Mouse (Mus musculus) granulocyte monocyte progenitor cell, adult 5-6 weeks (primary cell): Measurements from ENCODE around the gene Ccdc38. TPM values are rescaled to one million over a fixed set of nuclear protein-coding genes. Genes with fewer than 3 reads are reported as not detected.
"Not testable (repeated sequence)": the region's sequence is repeated elsewhere in the genome, so short reads cannot be mapped to it uniquely, and the experiment has no call there.

Source experiments
- ATAC-seq: replicated peaks from 2 replicates; pipeline ENCODE4 v1.8.0; 2016; ENCODE audit warnings: mild to moderate bottlenecking, moderate TSS enrichment, inconsistent platforms; ENCODE audit not compliant: poor library complexity, severe bottlenecking
- total RNA-seq, 2 experiments: library from RNA; stranded (forward) in 1 of 2; stranded (reverse) in 1 of 2; fragments of 200-712, 200-1000 nt in 1 of 2; fragments of >200 nt in 1 of 2; fragmentation: Nextera tagmentation in 1 of 2; gene quantifications; 2 replicates each; pipeline ENCODE4 v1.2.3; 2014 to 2017

The Ccdc38 gene
- total RNA-seq, 2 experiments from 2014 or later = 0.26 TPM; not detected in 1

DNA sequence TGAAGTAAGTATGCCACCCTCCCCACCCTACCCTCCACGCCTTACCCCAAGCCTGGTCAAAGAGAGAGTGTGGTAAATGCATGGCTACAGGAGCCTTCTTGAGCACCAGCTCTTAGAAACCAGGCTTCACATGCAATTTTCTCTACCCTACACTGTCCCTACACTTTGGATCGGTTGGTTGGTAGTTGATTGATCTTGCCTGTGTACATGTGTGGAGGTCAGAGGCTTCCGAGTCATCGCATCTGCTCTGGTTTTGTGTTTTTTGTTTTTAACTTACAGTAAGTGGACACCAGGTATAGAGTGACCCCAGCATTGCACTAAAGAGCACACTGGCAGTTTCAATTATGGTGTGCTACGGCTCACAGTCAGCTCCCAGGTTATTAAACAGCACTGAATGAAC, 3.7 kb downstream of the Ccdc38 start:
- ATAC-seq = no peak

DNA sequence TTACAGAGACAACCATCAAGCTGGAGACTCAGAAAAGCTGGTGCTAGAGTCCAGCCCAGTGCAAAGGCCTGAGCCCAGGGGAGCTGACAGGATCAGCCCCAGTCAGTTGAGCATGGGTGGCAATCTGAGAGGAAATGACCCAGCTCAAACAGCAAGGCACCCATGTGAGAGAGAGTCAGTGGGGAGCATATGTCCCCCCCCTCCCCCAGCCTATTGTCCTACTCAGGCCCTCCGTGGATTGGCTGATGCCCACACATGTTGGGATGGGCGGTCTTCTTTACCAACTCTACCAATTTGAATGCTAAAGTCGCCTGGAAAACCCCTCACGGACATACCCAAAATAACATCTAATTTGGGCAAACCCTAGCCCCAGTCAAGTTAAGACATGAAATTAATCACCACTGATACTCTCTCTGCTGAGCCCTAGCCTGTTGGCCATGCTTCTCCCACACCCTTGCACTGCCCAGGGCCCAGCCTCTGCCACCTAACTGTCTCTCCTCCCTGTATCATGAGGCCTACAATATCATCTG, 7.4 kb downstream of the Ccdc38 start:
- no peak for ATAC-seq

DNA sequence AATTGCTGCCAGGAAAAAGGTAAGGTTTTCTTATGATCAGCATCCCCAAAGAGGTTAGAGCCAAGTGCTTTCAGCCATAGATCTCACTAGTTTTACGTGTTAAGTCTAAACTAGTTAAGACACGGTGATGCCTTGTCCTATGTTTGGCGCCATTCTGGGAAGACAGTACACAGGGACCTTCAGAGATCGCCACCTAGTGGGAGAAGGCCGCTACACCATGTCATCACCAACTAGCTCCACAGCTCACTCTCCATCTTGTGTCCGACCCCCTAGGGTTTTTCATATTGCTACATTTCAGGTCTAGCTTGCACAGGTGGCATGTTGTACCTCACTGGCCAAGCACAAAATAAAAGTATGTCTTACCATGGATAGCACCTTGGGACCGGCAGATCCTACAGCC, 8.6 kb downstream of the Ccdc38 start:
- ATAC-seq = peak; percentile 98

DNA sequence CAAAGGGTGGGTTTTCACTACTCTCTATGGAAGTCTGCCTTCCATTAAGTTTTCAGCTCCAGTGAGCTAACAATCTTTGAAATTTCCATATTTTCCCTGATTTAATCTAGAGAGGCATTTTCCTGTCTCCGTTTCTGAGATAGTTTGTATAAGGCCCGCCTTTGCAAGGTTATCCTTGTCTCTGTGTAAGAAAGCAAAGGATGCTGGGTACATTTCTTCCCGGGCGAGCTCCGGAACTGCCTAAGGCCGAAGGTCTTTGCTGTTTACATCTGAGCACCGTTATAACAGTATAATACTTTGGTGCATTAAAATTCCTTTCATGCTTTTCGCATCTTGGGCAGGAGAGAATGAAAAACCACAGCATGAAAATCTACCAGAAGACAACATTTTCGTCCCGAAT, 9.4 kb downstream of the Ccdc38 start:
- no peak for ATAC-seq

DNA sequence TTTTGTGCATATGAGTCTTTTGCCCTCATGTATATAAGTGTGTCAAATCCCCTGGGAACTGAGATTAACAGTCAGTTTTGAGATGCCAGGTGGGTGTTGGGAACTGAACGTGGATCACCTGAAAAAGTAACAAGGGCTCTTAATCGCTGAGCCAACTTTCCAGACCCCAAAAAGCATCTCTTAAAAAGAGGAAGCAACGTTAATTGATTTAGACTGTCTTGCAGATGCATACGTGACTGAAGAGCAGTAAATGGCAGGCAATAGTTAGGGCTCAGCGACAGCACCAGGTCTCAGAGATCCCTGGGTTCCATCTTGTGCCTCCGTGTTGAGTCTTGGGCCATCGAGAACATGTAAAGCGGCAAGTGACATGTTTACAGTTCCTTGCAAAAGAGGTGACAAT, 12.2 kb downstream of the Ccdc38 start:
- ATAC-seq = no peak

DNA sequence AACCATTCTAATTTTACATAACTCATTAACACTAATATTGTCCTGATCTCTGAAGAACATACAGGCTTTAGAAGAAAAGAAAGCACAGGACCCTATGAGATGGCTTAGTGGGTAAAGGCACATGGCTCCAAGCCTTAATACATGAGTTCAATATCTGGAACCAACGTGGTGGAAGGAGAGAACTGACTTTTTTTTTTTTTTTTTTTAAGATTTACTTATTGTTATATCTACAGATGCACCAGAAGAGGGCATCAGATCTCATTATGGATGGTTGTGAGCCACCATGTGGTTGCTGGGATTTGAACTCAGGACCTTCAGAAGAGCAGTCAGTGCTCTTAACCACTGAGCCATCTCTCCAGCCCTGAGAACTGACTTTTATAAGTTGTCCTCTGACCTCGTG, 17.5 kb downstream of the Ccdc38 start:
- not testable (repeated sequence) for ATAC-seq

DNA sequence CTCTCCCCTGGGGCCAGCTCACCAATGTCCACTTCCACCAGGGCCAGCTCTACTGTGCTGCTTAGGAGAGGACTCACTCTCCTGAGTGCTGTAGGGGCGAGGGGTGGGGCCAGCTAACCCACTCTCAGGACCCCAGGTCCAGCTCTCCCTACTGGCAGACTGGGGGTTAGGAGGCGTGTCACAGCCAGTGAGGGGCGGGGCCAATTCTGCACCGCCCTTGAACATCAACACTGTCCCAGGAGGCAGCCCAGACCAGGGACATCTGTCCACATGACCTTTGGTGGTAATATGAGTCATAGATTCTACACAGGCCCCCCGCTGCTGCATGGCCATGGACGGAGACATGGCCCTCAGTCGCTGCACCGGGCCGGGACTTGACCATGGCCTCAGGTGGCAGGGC, 19.4 kb downstream of the Ccdc38 start:
- no peak for ATAC-seq

DNA sequence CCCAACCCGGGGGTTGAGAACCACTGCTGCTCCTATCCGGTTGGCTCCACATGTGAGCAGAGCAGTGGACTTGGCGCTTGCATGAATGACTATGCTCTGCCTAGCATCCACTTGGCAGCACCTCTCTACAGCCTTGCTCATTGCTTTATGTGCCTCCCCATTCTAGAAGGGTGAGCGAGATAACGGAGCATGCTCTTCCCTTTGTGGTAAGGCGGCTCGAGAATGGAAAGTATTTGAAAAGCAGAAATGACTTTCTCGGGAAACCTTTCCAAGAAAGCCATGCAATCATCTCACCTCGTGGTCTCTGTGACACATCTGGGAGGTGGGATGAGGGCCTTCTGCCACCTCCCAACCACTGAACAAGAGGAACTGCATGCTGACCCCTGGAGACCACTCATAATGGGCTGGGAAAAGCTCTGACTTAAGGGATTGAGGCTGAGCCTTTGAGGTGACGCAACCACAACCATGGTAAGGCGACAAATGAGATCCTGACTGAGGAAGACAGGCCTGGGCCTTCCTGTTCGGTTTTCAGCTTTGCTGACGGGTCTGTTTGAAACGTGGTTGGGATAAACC, 24.2 kb downstream of the Ccdc38 start:
- ATAC-seq = peak; percentile 93

DNA sequence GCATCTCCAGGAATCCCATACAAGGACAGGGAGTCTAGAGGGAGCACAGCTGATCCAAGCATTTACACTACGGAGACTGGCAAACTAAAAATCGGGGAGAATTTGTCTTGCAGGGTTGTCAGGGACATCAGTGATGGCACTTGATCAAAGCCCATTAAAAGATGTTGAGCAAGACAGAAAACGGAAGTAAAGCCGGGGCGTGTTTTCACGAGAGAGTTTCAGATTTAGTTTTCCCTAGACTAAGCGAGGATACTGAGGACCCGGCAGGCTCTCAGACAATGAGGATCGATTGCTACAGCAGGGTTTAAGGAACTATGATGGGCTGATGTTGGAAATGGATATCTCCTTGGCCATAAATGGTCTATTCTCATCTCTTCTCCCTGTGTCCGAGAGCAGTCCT, 26.6 kb downstream of the Ccdc38 start:
- ATAC-seq = peak; percentile 43

DNA sequence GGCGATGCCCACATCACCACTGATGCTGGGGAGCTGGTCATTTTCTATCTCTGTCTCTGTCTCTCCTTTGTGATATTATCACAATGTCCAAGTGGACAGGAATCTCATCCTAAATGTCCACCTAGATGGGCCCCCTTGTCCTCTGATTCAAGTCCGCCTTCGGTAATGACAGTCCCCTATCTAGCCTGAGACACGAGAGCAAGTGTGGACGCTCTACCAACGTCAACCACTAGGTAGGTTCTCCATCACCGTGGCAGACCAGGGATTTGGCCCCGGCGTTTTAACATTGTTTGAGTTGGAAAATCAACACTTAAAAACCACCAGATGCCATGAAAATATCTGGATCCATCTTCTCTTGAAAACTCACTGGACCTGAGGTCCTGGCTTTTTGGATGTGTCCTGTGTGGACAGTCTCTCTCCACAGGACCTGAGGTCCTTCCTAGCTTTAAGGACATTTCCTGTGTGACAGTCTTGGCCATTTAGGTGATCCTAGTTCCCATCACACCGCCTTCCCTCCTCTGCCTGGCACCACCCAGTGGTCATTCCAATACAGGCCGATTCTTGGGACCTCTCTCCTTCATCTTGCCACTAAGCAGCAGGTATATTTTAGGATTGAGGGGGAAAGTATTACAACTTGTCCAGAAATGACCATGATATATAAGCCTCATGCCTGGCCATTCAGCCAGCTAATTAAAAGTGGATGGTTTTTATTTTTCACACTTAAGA, 27.6 kb downstream of the Ccdc38 start:
- ATAC-seq = no peak

DNA sequence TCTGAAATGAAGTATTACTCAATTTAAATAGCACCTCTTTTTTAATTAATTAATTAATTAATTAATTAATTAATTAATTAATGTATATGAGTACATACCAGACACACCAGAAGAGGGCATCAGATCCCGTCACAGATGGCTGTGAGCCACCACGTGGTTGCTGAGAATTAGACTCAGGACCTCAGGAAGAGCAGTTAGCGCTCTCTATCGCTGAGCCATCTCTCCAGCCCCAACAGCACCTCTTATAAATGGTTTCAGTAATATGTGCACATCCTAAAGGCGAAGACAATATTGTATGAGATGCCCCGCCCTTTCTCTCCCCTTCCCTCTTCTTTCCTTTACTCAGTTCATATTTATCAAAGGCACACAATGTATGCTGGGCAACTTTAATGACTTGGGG, 28.2 kb downstream of the Ccdc38 start:
- ATAC-seq = no peak

DNA sequence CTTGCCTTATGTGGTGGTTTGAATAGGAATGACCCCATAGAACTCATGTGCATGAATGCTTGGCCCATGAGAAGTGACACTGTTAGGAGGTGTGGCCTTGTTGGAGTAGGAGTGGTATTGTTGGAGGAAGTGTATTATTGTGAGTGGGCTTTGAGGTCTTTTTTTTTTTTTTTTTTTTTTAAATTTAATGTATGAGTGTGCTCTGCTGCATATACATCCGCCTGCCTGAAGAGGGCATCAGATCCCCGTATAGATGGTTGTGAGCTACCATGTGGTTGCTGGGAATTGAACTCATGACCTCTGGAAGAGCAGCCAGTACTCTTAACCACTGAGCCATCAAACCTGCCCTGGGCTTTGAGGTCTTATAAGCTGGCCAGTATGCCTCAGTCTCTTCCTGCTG, 31.8 kb downstream of the Ccdc38 start:
- no peak for ATAC-seq

DNA sequence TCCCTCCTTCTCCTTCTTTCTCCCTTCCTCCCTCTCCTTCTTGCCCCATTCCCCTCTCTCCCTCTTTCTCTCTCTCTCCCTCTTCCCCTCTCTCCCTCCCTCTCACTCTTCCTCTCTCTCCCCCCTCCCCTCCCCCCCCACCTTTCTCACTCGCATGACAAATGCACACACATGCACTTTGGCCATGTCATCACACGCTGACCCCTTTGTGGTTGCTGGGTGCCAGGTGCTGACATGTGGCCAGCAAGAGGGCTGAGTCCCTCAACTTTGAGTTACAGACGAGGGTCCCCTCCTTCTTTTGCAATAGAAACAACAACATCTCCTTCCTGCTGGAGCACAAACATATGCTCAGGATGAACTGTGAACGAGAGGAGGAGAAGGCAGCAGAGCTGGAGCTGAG, 34.5 kb downstream of the Ccdc38 start:
- ATAC-seq = no peak

DNA sequence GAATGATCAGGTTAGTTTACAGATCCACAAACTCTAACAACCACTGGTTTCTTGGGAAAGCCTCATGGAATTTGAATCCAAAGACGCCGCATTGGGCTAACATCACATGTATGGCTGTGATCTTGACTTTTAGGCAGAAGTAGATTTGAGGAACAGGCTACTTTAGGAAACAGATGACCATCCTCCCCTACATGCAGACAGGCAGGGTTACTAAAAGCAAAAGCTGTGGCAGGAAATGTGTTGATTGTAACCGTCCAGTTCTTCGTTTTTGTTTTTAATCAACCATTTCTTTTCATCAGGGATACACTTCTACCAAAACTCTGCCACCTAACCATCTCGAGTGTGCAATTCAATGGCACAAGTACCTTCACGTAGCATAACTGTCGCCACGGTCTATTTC, 35.5 kb downstream of the Ccdc38 start:
- ATAC-seq = peak; percentile 73

DNA sequence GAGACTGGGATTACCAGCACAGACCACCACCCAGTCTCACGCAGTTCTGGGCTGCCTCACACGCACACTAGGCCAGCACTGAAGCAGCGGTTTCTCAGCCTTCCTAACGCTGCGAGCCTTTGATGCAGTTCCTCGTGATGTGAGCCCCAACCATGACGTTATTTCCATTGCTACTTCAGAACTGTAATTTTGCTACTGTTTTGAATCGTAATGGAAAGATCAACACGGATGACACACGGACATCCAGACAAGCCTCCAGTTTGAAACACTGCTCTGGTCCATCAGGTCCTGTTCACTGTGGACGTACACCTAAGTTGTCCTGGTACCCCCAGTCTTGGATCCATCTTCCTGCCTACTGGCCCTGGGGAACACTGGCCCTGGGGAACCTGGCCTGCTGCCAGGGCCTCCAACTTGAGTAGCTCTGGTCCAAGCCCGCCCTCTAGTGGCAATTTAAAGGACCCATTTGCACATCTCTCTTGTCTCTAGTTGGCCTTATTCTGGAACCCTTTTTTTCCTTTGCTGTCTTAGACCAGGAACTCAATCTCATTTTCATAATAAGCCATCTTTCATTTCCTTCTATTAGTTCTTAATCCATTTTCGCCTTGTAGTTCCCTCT, 36.9 kb downstream of the Ccdc38 start:
- peak; percentile 75 for ATAC-seq

DNA sequence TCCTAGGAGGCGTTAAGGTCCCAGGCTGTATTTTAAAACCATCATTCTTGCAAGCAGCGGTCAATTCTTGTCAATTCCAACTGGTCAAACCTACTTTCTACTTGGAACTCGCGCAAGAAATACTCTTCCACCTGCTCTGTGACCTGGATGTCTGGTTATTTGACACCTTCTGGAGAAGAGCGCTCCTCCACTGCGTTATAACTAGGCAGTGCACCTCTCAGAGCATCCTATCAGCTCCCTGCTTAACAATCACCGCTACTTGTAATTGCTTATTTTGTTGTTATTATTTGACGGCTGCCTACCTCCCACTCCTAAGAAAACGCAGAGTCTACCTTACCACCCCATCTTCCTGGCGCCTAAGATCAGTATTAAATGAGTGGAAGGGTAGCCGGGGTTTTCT, 48.4 kb downstream of the Ccdc38 start:
- ATAC-seq = no peak

DNA sequence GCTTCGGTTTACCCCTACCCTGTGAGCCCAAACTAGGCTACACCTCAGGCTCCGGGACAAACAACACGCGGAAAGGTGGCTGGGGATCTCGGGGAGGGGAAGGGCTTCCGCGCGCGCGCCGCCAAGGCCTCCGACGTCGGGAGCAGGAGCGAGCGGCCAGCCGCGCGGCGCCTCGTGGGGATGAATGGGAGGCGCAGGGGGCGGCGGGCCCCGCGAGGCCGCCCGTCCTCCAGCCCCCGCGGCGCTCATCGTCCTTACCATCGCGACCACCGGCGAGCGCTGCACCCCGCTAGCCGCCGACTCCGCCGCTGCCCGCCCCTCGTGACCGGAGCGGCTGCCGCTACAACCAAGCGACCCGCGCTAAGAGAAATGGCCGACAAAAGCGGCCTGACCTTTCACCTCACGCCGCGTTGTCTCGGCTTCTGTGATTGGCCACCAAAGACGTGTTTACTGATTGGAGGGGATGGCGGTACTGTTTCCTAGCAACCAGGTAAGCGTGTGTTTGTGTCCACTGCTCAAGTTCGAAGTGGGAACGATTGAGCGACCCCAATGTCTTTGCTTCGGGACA, 48.9 kb downstream of the Ccdc38 start, which contains the start of gene Snrpf:
TSS of gene Snrpf (minus strand) at position 426 of the 568 bp plus-strand sequence.
- peak; percentile 82 for ATAC-seq

DNA sequence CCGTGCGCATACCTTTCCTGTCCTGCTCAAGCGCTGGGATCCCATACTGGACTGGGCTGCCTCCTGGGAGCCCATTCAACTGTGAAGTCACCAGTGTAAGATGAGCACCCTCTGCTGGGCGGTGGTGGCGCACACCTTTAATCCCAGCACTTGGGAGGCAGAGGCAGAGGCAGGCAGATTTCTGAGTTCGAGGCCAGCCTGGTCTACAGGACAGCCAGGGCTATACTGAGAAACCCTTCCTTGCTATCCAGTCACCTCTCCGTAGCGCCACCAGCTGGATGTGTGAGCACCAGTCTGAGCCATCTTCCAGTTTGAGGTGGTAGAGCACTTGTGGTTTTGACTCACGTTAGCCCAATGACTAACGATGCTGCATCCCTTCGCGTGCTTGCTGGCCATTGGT, 52.0 kb downstream of the Ccdc38 start:
- ATAC-seq = 0 out of 2 replicates have a peak, but pooled peaks have one; percentile 20

DNA sequence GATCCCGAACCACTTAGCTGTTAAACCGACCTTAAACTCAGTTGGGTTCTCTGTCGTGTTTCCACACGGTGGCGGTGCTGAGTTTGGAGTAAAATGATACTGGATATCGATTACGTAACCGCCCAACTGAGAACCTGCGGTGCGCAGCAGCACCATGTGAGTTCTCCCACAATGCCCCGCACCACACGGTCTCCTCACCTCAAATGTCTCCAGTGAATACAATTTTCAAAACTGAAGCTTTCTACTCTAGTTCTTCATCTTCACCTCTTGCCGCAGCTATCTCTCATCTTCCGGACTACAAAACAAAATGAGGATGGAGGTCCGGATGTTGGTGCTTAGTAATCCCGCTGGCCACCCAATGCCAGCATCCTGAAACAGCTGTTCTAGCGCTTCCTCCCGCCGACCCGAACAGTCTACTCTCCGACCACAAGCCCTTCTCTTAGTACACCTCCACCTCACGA, 53.6 kb downstream of the Ccdc38 start:
- ATAC-seq = peak; percentile 81

DNA sequence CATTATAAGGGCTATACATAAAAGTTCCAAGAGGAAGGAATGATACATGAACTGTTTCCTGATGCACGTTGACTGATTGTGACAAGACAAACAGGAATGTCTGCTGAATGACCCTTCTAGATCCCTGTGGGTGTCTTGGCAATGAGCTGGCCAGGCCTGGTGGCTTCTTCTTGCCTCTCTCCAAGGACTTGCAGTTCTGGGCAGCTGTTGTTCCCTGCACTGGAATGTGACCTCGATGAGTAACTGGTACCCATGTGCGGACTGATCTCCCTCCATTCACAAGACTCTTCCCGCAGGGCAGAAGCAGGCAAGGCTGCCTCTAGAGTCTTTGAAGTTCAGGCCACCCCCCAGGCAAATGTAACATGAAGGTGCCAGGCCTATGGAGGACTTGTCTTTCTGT, 55.4 kb downstream of the Ccdc38 start:
- no peak for ATAC-seq

DNA sequence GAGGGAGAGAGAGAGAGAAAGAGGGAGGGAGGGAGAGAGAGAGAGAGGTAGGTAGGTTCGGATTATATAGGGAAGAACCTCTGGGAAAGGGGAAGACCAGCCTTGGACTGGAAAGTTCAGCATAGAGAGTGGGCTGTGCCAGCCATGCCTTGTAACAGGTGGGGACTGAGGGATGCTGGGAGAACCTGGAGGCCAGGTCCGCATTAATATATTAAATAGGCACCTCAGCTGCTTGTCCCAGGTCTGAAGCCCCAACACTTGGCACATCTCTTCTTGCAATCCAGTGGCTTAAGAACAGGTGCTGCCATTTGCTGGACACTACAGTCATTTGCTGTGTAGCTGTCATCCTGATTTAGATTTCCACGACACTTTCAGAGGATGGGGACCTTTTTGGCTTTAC, 56.2 kb downstream of the Ccdc38 start:
- ATAC-seq = no peak
